Mouse (Mus musculus) forebrain, embryonic 11.5 days (tissue): Measurements from ENCODE around the gene Anxa6. TPM values are rescaled to one million over a fixed set of nuclear protein-coding genes. Genes with fewer than 3 reads are reported as not detected.
"Not testable (repeated sequence)": the region's sequence is repeated elsewhere in the genome, so short reads cannot be mapped to it uniquely, and the experiment has no call there.

ENCODE experiments used
- ATAC-seq: fragments of 200-750 bp; cut with Nextera tagmentation; replicated peaks from 2 replicates; pipeline ENCODE4 v1.8.0; 2017; ENCODE audit warnings: moderate TSS enrichment; ENCODE audit not compliant: low FRiP score
- DNase-seq: peaks from one replicate; pipeline ENCODE4 v3.0.0-alpha.2; 2017; ENCODE audit warnings: low spot score
- H3K27ac ChIP-seq: fragments of 300-500 bp; sonication (generic); 2 replicates; pipeline ENCODE4 v1.5.1; 2014; ENCODE audit warnings: low read depth, low read length
- H3K27me3 ChIP-seq: fragments of 300-500 bp; sonication (generic); 2 replicates; pipeline ENCODE4 v1.6.1; 2014; ENCODE audit warnings: mild to moderate bottlenecking, low read length, mixed read lengths; ENCODE audit not compliant: control insufficient read depth, insufficient read depth
- H3K36me3 ChIP-seq: fragments of 300-500 bp; sonication (generic); 2 replicates; pipeline ENCODE4 v1.6.1; 2014; ENCODE audit warnings: mild to moderate bottlenecking, low read length, moderate library complexity, mixed read lengths; ENCODE audit not compliant: control insufficient read depth, insufficient read depth
- H3K4me1 ChIP-seq: fragments of 300-500 bp; sonication (generic); replicated peaks from 2 replicates; pipeline ENCODE4 v1.6.1; 2014; ENCODE audit warnings: low read length, mixed read lengths; ENCODE audit not compliant: control insufficient read depth, insufficient read depth
- H3K4me2 ChIP-seq: fragments of 300-500 bp; sonication (generic); 2 replicates; pipeline ENCODE4 v1.6.1; 2014; ENCODE audit warnings: low read depth, mild to moderate bottlenecking, low read length, moderate library complexity, mixed read lengths; ENCODE audit not compliant: severe bottlenecking
- H3K4me3 ChIP-seq: fragments of 300-500 bp; sonication (generic); 2 replicates; pipeline ENCODE4 v1.5.1; 2014; ENCODE audit warnings: low read depth, low read length
- H3K9ac ChIP-seq: fragments of 300-500 bp; sonication (generic); 2 replicates; pipeline ENCODE4 v1.6.1; 2014; ENCODE audit warnings: low read length
- H3K9me3 ChIP-seq: fragments of 300-500 bp; sonication (generic); 2 replicates; pipeline ENCODE4 v1.6.1; 2016; ENCODE audit warnings: low read length, mixed read lengths; ENCODE audit not compliant: control insufficient read depth
- WGBS: fragments of 180-500 bp; shearing (Covaris S2); extraction: QIAGEN DNeasy Blood & Tissue Kit; methylation state at CpG from one replicate; pipeline ENCODE4 v1.1.7; 2014; 5-methylcytosine and 5-hydroxymethylcytosine counted together
- polyA plus RNA-seq: library from polyadenylated mRNA; unstranded; fragments of >200 nt; fragmentation: Nextera tagmentation; extraction: Ambion mirVana; gene quantifications from 2 replicates; pipeline ENCODE4 v1.2.1, GENCODE M21; 2014

Anxa6 gene
- polyA plus RNA-seq, 1 experiment from 2014 or later = 59.6 TPM

GRCm38 (mm10) chr11:54958571-54959073 is 74.6 kb downstream of the Anxa6 start:
- Histone ChIP-seq H3K27me3 (no peaks in the 10 kb centered on the region), H3K4me1 (peaks cover 5% of the 10 kb centered on the region; the same call in 1 of the 2 replicates), H3K9ac (no peak overlapping the region), H3K4me3 (no peak overlapping the region), H3K9me3 (no peaks in the 10 kb centered on the region), H3K27ac (no peak overlapping the region), H3K4me2 (no peak overlapping the region), H3K36me3 (no peaks in the 10 kb centered on the region)
- no peak for DNase-seq
- 63% methylated on average over 3 of the region's 3 CpGs for WGBS
- ATAC-seq = no peak

- not testable (repeated sequence) for H3K27me3 ChIP-seq, H3K4me2 ChIP-seq, H3K9ac ChIP-seq, H3K36me3 ChIP-seq, H3K9me3 ChIP-seq, H3K27ac ChIP-seq, ATAC-seq, DNase-seq, H3K4me1 ChIP-seq, H3K4me3 ChIP-seq
- 85% methylated on average over 3 of the region's 3 CpGs for WGBS
These were observed 75.5 kb downstream of the Anxa6 start for GRCm38 (mm10) chr11:54957708-54958107.

GRCm38 (mm10) chr11:54956912-54957311 is 76.3 kb downstream of the Anxa6 start:
- no peak overlapping the region for H3K9ac ChIP-seq
- H3K27ac ChIP-seq = no peak overlapping the region
- H3K4me1 ChIP-seq = peaks cover 5% of the 10 kb centered on the region; the same call in 1 of the 2 replicates
- no peak overlapping the region for H3K4me3 ChIP-seq
- H3K36me3 ChIP-seq = no peaks in the 10 kb centered on the region
- no peak for ATAC-seq
- DNase-seq = no peak
- no peaks in the 10 kb centered on the region for H3K27me3 ChIP-seq
- H3K9me3 ChIP-seq = no peaks in the 10 kb centered on the region
- 65% methylated on average over 7 of the region's 7 CpGs for WGBS
- H3K4me2 ChIP-seq = no peak overlapping the region

DNA sequence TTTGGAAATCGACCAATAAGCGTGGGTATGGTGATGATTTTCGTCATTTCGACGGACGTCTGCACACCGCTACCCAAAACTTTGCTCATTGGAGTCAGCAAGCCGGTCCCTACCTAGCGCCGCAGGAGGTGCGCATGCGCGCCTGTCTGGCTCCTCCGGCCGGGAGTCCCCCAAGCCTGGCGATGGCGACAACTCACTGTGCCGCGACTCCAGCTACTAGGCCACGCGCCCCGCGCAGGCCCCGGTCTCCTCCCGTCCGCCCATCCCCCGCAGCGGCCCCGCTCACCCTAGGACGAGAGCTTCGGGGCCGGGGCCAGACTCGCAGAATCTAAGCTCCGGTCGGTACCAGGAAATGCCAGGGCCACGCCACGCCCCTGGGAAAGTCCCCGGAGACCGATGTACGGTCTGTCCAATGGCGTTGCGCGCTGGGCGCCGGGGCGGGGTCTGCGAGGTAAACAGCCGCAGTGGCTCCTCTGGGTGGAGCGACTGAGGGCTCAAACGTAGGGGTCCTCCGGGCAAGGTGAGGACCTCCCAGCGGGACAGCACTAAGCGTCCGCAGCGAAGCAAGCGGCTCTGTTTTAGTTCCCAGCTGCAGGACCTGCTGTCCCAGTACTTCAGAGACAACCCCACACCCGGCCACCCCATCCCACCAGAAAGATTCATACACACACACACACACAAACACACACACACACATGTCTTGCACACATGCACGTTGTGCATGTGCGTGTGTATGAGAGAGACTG is 77.3 kb downstream of the Anxa6 start:
- Histone ChIP-seq H3K9me3 (no peaks in the 10 kb centered on the region), H3K36me3 (no peaks in the 10 kb centered on the region), H3K4me3 (peak overlapping the region; percentile 69), H3K4me1 (peaks cover 5% of the 10 kb centered on the region; the same call in 1 of the 2 replicates), H3K9ac (peak overlapping the region; percentile 74), H3K27me3 (no peaks in the 10 kb centered on the region), H3K4me2 (peak overlapping the region; percentile 67), H3K27ac (peak overlapping the region; percentile 9)
- peak; percentile 98 for DNase-seq
- peak; percentile 99 for ATAC-seq
- under 1% methylated on average over 58 of the region's 59 CpGs for WGBS

DNA sequence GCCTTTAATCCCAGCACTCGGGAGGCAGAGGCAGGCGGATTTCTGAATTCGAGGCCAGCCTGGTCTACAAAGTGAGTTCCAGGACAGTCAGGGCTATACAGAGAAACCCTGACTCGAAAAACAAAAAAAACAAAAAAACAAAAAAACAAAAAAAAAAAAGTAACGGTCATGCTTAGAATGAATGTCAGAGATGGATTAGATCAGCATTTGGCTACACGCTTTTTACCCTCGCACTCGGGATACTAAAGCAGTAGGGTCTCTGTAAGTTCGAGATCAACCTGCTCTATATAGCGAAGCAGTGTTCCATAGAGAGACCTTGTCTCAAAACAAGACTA is 77.9 kb downstream of the Anxa6 start:
- H3K9ac ChIP-seq = peak overlapping the region; percentile 74; the same call in 1 of the 2 replicates
- WGBS = 48% methylated on average over 10 of the region's 10 CpGs
- H3K4me1 ChIP-seq, H3K27ac ChIP-seq, H3K9me3 ChIP-seq, ATAC-seq, DNase-seq, H3K36me3 ChIP-seq, H3K27me3 ChIP-seq: not testable (repeated sequence)
- peak overlapping the region; percentile 69 for H3K4me3 ChIP-seq
- peak overlapping the region; percentile 67 for H3K4me2 ChIP-seq

DNA sequence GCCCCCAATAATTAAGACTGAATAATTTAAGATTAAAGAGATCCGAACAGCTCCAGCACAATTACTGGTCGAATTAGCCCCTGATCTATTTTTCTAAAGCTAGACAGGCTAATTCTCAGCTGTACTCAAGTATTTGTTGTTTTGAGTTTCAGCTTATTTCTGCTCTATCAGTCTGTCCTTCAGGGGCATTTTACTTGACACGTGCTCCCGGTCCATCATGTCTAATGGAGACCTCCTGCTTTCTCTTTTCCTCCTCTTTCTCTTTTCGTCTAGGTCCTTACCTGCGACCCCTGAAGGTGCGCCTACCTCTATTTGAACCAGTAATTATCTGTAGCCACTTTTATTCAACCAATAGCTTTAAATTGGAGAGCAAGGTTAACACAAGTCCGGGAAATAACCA is 78.5 kb downstream of the Anxa6 start:
- Histone ChIP-seq H3K27me3 (no peaks in the 10 kb centered on the region), H3K27ac (no peak overlapping the region), H3K4me1 (peaks cover 5% of the 10 kb centered on the region; the same call in 1 of the 2 replicates), H3K4me3 (no peak overlapping the region), H3K36me3 (no peaks in the 10 kb centered on the region), H3K9me3 (no peaks in the 10 kb centered on the region), H3K9ac (no peak overlapping the region), H3K4me2 (no peak overlapping the region)
- WGBS = 84% methylated on average over 8 of the region's 8 CpGs
- DNase-seq (no peak), ATAC-seq (no peak)

GRCm38 (mm10) chr11:54953993-54954446 is 79.2 kb downstream of the Anxa6 start:
- no peaks in the 10 kb centered on the region for H3K9me3 ChIP-seq
- H3K9ac ChIP-seq = peak overlapping the region; percentile 12; the same call in 1 of the 2 replicates
- H3K4me3 ChIP-seq = no peak overlapping the region
- no peak overlapping the region for H3K27ac ChIP-seq
- H3K27me3 ChIP-seq = no peaks in the 10 kb centered on the region
- peaks cover 5% of the 10 kb centered on the region; the same call in 1 of the 2 replicates for H3K4me1 ChIP-seq
- no peak overlapping the region for H3K4me2 ChIP-seq
- 36% methylated on average over 9 of the region's 9 CpGs for WGBS
- ATAC-seq (no peak), DNase-seq (no peak)
- H3K36me3 ChIP-seq = no peaks in the 10 kb centered on the region

GRCm38 (mm10) chr11:54952651-54953050 is 80.6 kb downstream of the Anxa6 start:
- H3K9ac ChIP-seq = no peak overlapping the region
- no peak for DNase-seq

More at GRCm38 (mm10) chr11:54952651-54953050, 80.6 kb downstream of the Anxa6 start:
- H3K36me3 ChIP-seq = no peaks in the 10 kb centered on the region
- H3K4me2 ChIP-seq = no peak overlapping the region
- no peak overlapping the region for H3K27ac ChIP-seq
- H3K4me3 ChIP-seq = no peak overlapping the region
- H3K9me3 ChIP-seq = no peaks in the 10 kb centered on the region
- no peaks in the 10 kb centered on the region for H3K27me3 ChIP-seq
- no peak for ATAC-seq
- 81% methylated on average over 6 of the region's 6 CpGs for WGBS
- peaks cover 5% of the 10 kb centered on the region; the same call in 1 of the 2 replicates for H3K4me1 ChIP-seq
